Mouse (Mus musculus): ENCODE data around the gene Pnkd.
"Not testable (repeated sequence)": the region's sequence is repeated elsewhere in the genome, so short reads cannot be mapped to it uniquely, and the experiment has no call there.

The Pnkd gene

DNA sequence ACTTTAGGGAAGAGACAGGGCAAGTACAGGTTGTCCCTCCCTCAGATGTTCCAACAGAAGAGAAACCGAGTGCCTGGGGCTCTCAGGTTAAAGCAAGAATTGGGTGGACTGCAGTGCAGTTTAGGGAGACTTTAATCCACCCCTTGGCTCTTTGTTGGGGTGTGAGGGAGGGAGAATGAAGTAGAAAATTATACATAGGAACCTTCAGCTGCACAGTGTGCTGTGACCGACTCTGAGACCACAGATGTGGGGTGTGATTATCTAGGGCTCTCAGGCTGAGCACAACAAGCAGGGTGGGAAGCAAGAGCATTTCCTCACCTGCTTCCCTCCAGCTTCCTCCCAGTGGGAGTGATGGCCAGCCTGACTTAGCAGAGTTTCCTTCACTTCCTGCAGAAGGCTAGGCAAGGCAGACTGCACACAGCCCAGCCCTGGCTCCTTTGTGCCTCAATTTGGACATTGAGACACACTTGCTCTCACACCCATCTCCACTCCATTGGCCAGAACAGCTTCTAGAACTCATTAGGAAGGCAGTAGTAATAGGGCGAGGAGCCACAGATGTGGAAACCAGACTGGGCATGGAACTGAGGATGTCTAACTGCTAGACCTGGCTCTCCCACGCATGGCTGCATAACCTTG is 46.4 kb downstream of the Pnkd start:
- no peak for DNase-seq (ENCODE audit: low spot score)

DNA sequence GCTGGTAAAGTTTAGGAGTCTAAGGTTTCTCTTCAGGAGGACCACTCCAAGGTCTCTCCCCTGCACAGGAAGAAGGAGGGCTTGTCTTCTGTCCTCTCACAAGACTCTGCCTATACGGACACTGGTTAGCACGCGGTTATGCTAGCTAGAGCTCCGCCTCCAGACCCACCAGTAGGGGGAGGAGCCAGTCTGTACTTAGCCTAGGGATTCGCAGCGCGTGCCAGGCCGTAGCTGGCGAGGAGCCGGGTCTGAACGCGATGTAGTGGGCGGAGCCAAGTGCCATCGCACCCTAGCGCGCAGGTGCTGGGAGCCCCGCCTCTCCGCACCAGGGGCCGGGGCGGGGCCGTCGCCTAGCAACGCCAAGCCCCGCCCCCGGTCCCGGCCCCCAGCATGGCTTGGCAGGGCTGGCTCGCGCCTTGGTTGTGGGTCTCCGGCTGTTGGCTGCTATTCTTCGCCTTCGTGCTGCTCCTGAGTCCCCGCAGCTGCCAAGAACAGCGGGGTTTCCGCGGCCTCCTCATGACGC is 47.6 kb downstream of the Pnkd start:
- DNase-seq (ENCODE audit: low spot score) = peak; percentile 99

DNA sequence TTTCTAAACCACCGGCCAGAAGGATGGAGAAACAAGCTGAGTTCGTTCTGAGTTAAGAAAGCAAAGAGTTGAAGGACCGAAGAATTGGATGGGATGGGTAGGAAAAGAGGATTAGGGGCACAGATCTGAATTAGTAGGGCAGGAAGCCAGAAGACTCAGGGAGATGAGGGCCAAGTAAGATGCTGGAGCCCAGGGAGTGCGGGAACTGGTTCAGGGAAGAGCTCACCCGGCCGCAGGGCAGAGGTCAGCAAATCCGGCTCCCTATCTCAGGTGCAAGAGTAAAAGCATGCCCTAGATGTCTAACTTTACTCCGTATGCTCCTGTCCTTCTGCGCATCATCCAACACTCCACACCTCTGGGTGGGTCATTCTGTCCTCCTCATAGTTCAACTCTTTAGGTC is 48.2 kb downstream of the Pnkd start:
- peak; percentile 15 for DNase-seq (ENCODE audit: low spot score)

DNA sequence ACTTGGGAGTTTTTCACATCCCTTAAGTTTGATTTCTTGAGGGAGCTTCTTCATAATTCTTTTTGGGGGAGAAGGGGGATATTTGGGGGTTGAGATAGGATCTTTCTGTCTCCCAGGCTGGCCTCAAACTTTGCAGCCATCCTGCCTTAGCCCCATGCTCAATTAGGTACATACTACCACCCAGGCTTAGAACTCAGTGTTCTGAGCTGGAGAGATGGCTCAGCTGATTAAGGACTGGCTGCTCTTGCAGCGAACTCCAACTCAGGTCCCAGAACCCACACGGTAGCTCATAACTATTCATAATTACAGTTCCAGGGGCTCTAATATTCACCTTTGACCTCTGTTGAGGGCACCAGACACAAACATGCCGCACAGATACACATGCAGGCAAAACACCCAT is 49.9 kb downstream of the Pnkd start:
- DNase-seq (ENCODE audit: low spot score) = no peak

DNA sequence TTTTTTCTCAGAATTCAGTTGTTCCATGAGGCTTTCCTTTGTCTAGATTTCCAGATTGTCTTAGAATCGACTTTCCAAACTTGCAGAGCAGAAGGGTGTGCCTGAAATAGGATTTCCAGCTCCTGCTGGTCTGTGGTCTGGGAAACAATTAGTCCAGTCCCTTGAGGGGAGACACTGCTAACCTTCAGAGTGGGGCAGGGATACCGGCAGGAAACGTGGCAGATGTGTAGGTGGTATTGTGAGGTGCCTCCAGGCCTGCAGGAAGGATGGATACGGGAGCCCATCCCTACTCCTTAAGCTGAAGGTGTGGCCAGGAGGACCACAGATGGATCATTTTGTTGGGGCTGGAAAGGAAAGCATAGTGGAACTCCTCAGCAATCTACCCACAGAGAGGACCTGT is 50.3 kb downstream of the Pnkd start:
- no peak for DNase-seq (ENCODE audit: low spot score)

DNA sequence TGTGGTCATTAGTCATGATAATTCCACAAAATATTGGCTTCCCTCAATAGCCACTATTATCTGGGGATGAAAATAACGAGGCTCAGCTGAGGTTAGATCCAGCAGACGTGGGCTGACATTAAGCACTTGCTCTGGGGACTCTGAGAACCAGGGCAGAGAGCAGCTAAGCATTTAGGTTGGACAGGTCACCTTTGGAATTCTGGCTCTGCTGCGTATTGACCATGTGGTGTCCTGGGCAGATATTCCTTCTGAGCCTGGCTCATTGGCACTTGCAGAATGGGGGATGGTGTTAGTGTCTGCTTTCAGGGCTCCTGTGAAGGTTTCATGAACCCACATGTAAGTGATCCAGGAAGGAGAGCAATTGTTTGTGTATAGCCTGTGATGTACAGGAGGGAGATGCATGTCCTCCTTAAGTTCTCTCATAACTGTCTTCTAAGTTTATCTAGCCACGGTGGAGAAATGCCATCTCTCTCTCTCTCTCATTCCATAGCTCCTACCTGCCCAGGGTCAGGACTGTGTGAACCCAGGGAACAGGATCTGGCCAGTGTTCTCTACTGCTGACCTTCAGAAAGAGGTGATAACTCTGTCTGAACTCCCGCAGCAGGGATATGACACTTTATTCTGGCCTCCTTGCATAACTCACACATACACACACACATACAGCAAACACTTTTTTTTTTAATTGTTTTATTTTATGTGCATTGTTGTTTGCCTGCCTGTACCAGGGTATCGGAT is 50.9 kb downstream of the Pnkd start:
- DNase-seq (ENCODE audit: low spot score) = no peak

DNA sequence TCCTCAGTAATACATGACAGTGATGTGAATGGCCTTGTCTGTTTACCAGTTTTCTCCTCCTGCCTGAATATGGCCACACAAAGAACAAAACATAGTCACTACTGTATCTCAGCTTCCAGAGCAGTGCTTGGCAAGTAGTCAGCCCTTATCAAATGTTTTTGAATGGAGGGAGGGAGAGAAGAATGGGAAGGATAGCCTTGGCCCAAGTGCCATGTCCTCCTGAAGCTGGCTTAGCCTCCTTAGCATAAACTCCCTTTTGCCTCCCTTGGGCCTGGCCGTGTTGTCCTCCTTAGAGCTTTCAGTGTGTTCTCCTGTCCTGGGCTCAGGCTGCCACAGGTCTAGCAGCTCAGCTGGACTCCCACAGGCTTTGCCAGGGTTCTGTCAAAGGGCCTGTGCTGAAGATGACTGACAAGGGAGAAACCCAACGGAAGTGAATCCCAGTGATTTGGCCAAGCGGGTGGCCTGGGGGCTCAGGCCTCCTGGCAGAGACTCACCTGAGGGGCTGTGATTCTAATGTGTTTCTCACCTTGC is 52.6 kb downstream of the Pnkd start:
- DNase-seq (ENCODE audit: low spot score) = no peak

DNA sequence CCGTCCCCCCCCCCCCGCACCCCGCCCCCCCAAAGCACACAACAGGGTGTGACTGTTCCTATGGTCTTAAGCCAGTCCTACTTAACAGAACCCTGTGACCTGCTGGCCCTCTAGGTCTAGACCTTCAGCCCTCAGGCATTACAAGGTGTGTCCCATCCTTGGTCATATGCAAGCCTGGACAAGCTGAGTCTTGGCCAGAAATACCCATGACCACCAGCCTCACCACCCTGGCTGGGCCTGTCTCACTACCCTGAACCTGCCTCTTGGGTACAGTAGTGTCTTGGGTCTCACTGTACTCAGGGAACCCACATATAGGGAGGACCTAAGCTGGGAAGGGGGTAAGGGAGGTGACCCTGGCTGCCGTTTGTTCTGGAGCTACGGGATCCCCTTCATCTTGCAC is 53.3 kb downstream of the Pnkd start:
- no peak for DNase-seq (ENCODE audit: low spot score)

DNA sequence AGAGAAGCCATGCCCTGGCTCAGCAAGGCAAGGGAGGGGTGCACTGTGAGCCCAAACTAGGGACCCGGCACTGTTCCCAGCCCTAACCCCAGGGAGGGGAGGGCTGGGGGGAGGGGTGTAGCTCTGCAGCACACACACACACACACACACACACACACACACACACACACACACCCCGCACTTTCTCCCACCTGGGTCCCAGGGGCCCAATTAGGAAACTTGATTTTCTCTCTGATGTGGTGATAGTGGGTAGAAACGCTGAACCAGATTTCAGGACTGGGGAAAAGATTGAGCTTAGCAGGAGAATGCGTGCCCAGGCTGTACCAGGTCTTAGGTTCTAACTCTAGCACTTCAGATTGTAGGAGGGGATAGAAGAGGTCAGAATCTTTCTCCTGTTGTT is 53.9 kb downstream of the Pnkd start:
- DNase-seq (ENCODE audit: low spot score) = no peak

DNA sequence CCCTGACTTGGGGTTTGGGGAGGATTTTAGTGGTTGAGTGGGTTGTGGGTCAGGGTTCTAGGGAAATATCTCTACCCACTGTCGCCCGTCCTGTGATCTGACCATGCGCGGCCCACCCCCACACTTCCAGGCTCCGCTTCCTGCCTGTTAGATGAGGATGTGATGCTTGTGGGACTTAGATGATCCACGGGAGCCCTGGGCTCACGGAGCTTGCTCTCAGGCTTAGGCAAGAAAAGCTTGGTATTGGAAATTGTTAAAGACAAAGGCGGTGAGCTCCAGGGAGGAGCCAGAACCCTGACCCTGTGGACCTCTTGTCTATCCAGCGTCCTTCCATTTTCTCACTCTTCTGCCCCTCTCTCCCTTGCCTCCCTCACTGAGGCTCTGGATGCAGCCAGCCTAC is 55.2 kb downstream of the Pnkd start:
- DNase-seq (ENCODE audit: low spot score) = no peak

DNA sequence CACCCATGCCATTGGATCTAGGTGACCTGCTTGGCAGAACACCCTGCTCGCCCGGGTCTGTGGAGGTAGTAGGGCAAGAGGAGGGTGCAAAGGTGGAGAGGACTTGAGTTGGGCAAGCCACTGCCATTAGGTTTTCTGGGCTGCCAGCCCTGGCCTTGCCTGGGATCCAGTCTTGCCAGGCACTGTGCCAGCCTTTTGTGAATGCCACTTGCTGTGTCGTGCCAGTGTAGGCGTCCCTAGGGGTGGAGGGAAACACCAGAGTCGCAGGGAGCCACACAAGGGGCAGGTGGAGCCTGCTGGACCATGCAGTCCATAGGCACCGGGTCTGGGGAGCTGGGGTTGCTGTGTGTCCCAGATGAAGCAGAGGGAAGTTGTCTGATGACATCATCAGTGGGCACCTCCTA is 55.6 kb downstream of the Pnkd start:
- DNase-seq (ENCODE audit: low spot score) = no peak

DNA sequence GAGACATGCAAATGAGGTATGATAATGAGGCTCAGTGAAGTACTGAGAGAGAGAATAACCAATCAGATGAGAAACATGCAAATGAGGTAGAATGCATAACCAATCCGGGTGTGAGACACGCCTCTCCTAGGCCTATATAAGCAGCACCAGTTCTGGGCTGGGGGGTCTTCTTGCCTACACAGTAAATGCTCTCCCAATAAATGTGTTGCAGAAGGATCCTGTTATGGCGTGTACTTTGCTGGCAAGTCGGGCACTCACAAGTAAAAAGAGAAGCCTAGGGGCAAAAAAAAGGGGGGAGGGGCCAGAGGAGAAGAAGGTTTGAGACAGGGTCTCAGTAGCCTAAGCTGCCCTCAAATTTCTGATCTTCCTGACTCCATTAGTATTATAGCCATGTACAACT is 56.3 kb downstream of the Pnkd start:
- DNase-seq (ENCODE audit: low spot score) = not testable (repeated sequence)

DNA sequence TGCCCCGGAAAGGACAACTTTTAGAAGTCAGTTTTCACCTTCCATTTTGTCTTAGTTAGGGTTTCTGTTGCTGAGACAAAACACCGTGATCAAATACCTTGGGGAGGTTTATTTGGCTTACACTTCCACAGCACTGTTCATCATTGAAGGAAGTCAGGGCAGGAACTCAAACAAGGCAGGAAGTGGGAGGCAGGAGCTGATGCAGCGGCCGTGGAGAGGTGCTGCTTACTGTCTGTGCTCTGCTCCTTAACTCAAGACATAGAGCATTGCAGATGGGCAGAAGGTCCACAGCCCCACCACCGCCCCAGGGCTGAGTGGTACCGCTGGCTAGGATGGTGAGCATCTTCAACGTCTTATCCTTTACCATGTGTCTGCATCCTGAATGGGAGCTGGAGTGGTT is 57.2 kb downstream of the Pnkd start:
- DNase-seq (ENCODE audit: low spot score) = no peak

DNA sequence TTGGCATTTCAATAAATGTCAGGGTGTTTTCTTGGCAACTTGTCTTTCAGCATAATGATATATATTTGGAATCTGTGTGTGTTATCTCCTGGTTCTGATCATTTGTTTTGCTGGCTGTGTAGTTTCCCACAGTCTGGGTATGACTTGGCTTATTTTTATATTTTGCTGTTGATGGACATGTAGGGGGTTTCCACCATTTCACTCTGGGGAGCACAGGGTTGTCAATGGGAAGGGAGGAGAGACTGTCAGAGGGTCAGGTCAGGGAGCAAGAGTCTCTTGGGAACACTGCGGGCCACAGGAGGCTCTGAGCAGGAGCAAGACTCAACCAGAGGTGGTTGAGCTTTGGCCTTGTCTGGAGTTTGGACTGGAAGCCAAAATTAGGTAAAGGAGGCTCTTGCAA is 57.6 kb downstream of the Pnkd start:
- no peak for DNase-seq (ENCODE audit: low spot score)

DNA sequence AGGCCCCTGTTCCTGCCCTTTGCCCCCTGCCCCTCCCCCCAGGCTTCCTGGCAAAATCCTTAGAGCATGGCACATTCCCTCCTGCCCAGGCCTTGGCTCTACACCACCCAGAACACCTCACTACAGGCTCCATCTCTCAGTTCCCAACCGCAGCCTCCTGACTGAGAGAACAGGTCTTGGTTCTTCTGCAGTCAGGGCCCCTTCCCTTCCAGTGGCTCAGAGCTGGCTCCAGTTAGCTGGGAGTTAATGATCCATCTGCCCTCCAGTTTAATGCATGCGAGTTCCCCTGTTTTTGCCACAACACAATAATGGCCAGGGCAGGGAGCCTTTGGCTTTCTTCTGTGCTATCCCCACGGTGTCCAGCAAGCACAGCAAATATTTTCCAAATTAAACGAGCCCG is 58.4 kb downstream of the Pnkd start:
- no peak for DNase-seq (ENCODE audit: low spot score)

DNA sequence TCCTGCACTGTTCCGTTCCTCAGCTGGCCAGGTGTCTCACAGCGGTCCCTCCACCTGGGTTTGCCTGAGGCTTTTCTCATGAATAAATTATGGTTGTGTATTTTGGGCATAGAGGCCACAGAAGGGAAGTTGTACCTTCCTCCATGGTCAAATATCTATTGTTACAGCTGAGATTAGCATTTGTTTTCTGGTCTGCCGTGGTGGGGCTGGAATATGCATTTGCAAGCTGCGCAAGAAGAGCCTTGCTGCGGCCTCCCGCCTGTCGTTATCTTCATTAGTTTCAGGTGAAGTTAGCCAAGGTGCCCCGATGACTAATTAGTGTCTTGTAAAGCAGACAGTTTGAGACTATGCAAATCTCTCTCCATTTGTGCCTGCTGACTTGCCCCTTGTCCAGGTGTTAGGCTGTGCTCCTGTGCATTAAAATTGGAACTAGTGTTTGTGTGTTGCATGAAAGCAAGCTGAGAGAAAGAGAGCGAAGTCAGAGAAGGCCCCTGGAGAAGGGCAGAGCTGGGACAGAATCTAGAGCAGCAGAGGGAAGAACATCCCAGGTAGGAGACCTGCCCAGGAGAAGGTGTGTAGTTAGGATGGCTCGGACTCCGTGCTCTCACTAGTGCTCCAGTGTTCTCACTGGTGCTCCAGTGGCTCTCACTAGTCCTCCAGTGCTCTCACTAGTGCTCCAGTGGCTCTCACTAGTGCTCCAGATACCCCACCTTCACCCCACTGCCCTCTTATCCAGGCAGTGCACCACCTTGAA is 59.6 kb downstream of the Pnkd start:
- no peak for DNase-seq (ENCODE audit: low spot score)

DNA sequence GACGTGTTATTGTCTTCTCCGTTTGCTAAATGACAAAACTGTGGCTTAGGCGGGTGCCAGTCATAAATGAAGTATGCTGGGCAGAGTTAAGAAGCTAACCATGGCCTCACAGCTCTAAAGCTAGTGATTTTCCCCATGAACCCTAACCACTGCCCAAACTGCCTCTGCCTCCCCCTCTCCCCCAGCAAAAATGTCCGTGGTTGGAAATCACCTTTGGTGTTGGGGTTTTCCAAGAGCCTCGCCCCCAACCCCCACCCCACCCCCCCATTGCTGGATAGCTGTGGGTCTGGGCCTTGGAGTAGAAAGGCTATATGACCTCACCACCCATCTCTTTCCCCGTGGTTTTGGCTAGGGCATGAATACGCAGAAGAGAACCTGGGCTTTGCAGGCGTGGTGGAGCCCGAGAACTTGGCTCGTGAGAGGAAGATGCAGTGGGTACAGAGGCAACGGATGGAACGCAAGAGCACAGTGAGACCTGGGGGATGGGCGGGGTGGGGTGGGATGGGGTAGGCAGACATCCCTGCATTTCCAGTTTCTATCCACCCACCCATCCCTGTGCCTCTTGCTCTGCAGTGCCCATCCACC is 66.5 kb downstream of the Pnkd start:
- no peak for DNase-seq (ENCODE audit: low spot score)

DNA sequence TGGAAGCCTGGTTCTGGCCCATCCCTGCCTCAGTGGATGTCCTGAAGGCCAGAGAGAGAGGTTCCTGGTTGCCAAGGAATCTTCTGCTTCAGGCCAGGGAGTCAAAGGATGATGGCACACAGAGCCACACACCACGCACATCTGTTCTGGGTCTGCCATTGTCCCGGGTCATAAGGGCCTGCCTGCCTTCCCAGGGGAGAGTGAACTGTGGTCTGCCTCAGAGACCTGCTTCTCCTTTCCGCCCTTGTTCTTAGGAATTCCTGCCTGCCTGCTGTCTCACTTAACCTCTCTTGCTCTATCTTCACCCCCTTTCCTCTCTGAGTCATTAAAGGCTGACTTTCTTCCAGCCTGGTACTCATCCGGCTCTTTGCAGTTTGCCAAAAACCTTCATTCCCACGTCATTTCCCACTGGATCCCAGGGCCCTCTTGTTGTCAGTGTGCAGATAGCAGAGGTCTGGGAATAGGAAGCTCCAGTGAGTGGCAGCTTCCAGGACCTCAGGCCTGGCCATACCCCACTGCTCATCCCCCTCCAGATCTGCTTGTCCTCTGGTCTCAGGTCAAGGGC is 67.9 kb downstream of the Pnkd start:
- DNase-seq (ENCODE audit: low spot score) = no peak

DNA sequence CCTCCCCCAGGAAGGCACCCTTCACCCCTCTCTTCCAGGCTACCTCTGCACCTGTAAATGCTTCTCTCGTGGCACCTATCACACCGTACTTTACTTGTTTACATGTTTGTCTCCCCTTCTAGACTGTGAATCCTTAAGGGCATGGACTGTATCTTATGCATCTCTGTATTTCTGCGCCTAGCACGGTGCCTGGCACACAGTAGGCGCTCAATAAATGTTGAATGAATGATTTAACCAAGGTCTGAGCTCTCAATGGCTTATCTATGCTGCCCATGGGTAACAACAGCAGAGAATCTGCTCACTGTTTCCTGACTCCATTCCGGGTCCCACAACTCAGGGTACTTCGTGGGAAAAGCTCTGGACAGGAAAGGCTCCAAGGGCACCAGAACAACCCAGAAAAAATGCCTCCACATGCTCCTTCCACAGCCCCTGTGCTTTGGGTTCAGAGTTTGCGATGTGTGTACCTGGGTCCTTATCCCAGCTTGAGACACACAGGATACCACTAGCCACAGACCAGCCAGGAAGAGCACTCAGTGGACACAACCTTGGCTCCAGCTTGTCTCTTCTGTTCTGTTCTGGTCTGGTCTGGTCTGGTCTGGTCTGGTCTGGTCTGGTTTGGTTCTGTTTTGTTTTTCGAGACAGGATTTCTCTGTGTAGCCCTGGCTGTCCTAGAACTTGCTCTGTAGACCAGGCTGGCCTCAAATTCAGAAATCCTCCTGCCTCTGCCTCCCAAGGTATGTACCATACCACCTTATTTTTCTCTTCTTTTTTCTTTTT is 68.9 kb downstream of the Pnkd start:
- no peak for DNase-seq (ENCODE audit: low spot score)

DNA sequence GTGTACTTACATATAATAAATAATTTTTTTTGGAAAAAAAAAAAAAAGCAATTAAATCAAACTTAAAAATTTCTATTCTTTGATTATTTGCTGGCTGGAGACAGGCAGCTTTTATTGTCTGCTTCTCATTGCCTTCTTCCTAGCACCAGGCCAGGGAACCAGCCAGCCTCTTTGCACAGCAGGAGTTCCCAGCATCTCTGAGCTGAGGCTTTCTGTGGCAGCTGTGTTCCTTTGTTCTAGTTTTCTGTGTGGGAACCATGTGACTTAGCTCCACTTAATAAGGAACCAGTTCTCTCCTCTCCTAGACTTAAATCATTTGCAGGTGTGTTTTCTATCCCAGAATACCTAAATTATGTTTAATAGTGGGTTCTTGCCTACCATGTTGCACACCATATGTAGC is 72.8 kb downstream of the Pnkd start:
- no peak for DNase-seq (ENCODE audit: low spot score)

DNA sequence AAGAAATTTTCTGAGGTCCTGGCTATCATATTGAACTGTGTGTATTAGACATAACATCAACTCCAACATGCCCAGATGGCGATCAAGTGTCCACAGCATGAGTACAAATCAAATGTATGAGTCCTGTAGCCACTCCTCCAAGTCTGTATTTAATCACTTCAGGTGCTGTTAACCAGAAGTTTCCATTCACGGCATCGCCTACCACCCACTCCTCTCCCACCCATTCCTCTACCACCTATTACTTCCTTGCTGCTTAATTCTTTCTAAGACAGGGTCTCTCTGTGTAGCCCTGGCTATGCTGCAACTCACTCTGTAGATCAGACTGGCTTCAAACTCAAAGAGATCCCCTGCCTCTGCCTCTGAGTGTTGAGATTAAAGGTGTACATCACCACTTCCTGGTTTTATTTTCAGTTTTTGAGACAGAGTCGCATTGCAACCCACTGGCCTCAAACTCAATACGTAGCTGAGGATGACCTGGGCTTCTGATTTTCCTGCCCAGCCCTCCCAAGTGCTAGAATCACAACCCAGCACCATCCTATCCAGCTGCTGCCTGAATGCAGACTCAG is 75.3 kb downstream of the Pnkd start:
- no peak for DNase-seq (ENCODE audit: low spot score)
